Mouse (Mus musculus): ENCODE measurements at regions not wholly inside any gene's neighbourhood (a gene's known extent, or its start where the extent isn't known, plus 50 kb on each side); places are given as distances from the start of the nearest gene placed in this dataset.

GRCm38 (mm10) chr10:97079575-97079974 is 399.8 kb upstream of the Dcn start:
- DNase-seq: no peak

- no peak for DNase-seq
Observed at GRCm38 (mm10) chr10:97087286-97087685, 392.1 kb upstream of the Dcn start.

- DNase-seq: no peak
Observed at GRCm38 (mm10) chr10:97090254-97090653, 389.2 kb upstream of the Dcn start.

- no peak for DNase-seq
Observed at GRCm38 (mm10) chr10:97093886-97094285, 385.5 kb upstream of the Dcn start.

GRCm38 (mm10) chr10:97114501-97114900 is 364.9 kb upstream of the Dcn start:
- no peak for DNase-seq

GRCm38 (mm10) chr10:97122693-97123092 is 356.7 kb upstream of the Dcn start:
- no peak for DNase-seq

GRCm38 (mm10) chr10:97141561-97141960 is 337.8 kb upstream of the Dcn start:
- DNase-seq: no peak

GRCm38 (mm10) chr10:97158561-97159395 is 320.6 kb upstream of the Dcn start:
- DNase-seq: no peak

- no peak for DNase-seq
Observed at GRCm38 (mm10) chr10:97159396-97159760, 320.0 kb upstream of the Dcn start.

- peak; percentile 8 to 45 for DNase-seq
Observed at GRCm38 (mm10) chr10:97159831-97160575, 319.4 kb upstream of the Dcn start.

GRCm38 (mm10) chr10:97160892-97161291 is 318.5 kb upstream of the Dcn start:
- no peak for DNase-seq

- DNase-seq: no peak
Observed at GRCm38 (mm10) chr10:97178468-97178867, 300.9 kb upstream of the Dcn start.

GRCm38 (mm10) chr10:97189696-97190095 is 289.7 kb upstream of the Dcn start:
- DNase-seq: no peak

GRCm38 (mm10) chr10:97211238-97211695 is 268.1 kb upstream of the Dcn start:
- DNase-seq: no peak

GRCm38 (mm10) chr10:97211785-97212398 is 267.5 kb upstream of the Dcn start:
- no peak for DNase-seq

- DNase-seq: peak; percentile 1 to 59
Observed at GRCm38 (mm10) chr10:97219474-97219873, 259.9 kb upstream of the Dcn start.

GRCm38 (mm10) chr10:97220431-97220830 is 259.0 kb upstream of the Dcn start:
- no peak for DNase-seq

GRCm38 (mm10) chr10:97235631-97236030 is 243.8 kb upstream of the Dcn start:
- no peak for DNase-seq

GRCm38 (mm10) chr10:97241476-97241875 is 237.9 kb upstream of the Dcn start:
- no peak for DNase-seq

GRCm38 (mm10) chr10:97245674-97246073 is 233.7 kb upstream of the Dcn start:
- no peak for DNase-seq

- DNase-seq: no peak
Observed at GRCm38 (mm10) chr10:97248522-97248921, 230.9 kb upstream of the Dcn start.

- no peak for DNase-seq
Observed at GRCm38 (mm10) chr10:97249760-97250159, 229.6 kb upstream of the Dcn start.

GRCm38 (mm10) chr10:97250167-97250566 is 229.2 kb upstream of the Dcn start:
- DNase-seq: no peak

Measured in kidney, postnatal 36 days (tissue).